Mouse (Mus musculus): ENCODE data around the gene Gm37240.
"Not testable (repeated sequence)": the region's sequence is repeated elsewhere in the genome, so short reads cannot be mapped to it uniquely, and the experiment has no call there.

The Gm37240 gene

DNA sequence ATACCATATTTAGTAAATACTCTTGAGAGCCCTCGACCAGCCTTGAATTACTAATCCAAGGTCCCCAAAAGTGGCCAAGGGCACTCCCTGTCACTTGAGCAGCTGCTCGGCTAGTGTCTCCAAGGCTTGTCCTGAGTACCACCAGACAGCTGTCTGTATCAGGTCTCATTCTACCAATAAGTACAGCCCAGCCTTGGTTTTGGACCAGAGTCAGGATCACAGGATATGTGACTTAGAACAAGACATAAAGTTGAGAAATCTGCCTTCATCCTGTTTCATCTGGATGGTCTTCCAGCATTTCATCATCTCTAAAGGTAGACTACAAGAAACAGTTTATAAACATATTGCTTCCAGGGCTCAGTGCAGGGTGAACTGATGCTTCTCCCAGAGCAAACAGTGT, 253.6 kb downstream of the Gm37240 start:
- no peak for DNase-seq (ENCODE audit: low spot score)

DNA sequence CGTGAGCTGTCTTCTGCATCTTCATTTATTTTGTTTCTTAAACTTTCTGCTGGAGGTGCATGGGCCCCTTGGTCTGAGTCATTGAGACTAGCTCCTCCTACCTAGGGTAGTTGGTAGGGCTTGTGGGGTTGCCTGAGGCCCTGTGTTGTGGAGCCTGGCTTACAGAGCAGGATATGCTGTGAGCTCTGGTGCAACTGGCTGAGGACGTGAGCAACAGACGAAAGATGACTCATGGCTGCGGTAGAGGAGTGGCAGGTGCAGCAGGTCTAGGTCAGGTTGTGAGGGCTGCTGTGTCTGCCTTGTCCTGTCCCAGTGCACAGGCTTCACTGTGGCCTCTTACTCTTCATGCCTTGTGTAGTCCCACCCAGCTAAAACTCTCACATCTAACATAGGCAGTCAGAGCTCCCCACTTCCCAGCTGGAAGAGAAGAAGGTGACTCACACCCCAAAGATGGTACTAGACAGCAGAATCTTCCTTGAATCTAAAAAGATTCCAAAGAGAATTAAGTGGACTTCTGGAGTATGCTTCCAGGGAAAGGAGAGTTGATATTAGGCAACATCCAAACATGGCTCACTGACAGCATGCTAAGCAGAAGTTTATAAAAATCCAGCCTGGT, 257.3 kb downstream of the Gm37240 start:
- no peak for DNase-seq (ENCODE audit: low spot score)

DNA sequence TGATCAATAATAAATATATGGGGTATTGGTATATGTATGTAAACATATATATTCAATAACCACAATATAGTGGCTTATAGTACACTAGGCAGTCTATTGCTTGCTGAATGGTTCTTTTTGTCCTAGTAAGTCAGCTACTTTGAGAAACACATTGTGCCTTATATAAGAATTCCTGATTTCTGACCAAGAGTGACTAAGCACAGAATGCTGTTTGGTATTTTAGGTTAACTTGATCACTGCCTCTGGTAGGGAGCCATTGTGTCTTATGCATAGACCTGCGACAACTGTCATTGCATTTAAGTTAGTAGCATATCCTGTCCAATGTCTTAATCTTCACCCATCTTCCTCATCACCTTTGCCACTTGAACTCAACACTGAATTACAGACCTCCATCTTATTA, 267.6 kb downstream of the Gm37240 start:
- DNase-seq (ENCODE audit: low spot score), result no peak

DNA sequence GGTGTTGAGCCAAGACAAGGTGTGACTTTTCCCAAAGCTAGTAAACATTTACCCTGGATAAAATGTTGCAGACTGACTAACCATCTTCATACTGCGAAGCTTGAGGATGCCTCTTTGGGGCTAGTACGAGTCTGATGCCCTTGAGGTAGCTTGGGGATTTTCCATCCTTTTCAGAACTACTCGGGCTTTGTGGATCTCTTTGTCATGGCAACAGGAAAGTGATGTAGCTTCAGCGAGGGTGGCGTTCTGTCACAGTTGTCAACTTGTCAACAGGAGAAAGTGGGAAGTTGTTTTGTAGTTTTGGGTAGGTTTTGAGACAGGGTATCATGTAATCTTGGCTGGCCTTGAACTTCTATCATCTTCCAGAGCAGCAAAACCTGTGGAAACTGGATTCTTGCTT, 268.0 kb downstream of the Gm37240 start:
- DNase-seq (ENCODE audit: low spot score), result no peak

DNA sequence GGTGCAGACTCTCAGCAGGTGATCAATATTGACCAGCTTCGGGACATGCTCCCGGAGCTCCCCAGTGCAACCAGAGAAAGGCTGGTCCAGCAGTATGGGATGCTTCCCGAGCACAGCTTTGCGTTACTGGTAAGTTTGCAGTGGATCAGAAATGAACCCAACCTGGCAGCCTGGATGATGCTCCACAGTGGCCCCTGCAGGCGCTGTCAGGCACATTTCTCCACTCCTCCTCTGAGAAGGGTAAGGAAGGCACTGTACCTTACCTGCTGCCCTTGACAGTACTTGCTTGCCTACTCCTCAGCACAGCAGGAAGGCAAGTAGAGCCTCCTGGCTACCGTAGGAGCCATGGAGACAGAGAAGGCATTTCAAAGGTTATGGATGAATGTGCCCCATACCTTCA, 268.4 kb downstream of the Gm37240 start:
- no peak for DNase-seq (ENCODE audit: low spot score)

DNA sequence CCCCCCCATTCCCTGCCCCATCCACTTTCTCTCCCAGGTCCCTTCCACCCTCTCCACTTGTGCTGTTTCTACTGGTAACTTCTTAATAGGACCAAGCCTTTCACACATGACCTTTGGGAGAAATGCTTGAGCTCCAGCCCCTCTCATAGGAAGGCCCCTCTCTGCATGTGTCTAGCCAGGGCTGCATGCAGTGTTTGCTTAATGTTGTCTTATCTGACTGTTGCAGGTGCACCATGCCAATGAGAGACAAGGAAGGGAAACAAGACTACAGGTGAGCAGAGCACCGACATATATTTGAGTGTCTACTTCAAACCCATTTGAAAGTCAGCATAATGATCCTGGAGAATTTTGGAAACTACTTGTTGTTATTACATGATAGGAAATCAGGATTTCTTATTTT, 270.9 kb downstream of the Gm37240 start:
- no peak for DNase-seq (ENCODE audit: low spot score)

DNA sequence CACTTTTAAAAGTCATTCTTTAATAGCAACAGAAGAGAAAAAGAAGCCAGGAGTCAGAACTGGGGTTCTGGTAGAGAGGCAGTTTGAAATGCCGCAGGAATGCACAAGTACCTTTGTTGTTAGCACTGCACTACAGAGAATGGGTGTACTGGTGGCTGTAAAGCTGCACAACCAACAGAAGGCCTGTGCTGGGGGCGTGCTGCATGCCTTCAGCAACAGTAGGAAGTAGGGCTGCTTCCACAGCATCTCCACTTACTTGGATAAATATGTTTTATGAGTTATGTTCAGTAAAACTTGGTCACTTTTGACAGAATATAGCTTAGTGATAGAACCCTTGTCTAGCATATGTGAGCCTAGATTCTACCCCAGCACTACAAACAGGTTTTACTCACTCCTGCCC, 279.6 kb downstream of the Gm37240 start:
- DNase-seq (ENCODE audit: low spot score), result no peak

DNA sequence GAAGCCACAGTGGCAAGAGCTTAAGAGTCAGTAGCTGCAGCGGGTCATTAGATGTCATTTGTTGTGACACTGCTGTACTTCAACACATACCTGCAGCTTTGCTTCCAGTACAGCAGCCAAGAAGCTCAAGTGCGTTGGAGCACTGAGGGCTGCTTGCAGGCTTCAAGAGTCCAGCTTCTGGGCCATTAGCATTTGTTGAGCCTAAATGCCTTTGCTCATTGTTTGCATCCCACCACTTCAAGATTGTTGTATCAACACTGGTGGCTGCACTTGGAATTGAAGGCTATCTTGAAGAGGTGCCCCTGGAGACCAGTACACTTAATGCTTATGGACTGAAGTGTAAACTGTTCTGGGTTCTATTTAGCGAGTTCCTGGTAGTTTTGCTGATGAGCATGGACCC, 280.4 kb downstream of the Gm37240 start:
- DNase-seq (ENCODE audit: low spot score), result no peak

DNA sequence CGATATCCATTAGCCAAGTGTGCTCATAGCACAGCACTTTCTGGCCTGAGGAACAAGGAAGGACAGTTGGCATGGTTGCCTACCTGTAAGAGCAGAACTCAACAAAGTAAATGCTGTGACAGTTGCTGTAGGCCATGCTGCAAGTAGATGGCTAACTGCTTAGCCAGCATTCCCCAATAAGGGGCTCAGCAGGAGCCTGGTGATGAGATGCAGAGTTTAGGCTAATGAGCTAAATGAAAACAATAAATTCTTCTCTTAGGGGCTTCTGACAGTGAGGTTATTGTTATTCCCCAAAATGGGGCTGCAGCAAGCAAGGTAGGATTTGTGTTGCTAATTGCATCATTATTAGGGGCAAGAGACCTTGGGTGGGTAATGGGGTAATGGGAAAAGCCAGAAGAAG, 283.5 kb downstream of the Gm37240 start:
- DNase-seq (ENCODE audit: low spot score), result no peak

DNA sequence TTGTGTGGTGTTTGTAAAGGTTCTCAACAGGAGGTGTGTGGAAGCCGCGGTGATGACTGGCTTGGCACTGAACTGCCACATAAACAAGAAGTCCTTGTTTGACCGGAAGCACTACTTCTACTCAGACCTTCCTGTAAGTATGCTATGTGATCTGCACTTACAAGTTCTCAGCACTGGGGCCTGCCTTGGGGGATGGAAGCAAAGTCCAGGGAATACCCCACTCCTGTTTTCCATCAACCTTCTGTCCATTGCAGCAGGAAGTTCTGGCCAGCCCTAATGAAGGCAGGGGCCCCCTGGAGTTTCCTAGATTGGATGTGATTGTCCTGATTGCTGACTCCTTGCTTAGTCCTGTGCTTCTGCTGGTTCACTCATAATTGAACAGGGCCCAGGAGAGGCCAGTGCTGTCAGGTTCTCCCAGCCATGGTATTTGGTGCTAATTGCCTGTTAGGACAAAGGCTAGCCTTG, 285.4 kb downstream of the Gm37240 start:
- no peak for DNase-seq (ENCODE audit: low spot score)

DNA sequence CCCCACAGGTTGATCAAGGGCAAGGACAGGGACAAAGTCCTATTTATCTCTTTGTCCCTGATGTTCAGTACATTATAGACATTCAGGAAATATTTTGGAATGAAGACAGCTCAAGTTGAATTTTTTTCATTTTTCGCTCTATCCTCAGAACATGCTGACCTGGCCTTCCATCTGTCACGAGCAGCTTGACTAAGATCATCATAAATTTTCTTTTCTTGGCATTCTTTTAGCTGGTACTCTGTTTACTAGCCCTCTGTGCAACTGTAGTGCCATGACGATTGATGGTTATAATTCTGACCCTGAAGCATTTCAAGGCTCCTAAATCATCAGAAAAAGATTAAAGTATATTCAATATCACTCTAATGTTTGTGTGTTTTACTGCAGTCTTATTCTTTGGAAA, 287.8 kb downstream of the Gm37240 start:
- DNase-seq (ENCODE audit: low spot score), result no peak

DNA sequence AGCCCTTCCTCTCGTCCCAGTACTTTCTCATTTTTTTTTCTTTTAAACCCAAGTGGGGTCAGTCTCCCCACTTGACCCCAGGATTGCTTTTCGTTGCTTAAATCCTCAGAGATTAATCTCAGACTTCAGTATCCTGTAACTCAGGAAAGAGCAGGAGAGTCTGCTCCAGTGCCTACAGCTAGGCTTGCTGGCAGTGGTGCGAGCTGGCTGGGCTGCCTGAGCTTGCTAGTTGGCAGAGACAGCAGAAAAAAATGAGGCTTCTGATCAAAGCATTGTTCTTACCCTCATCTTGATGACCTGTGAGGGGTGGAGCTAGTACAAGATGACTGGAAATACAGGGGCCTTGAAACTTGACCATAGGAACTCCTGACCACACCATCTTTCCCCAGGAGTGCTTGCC, 292.9 kb downstream of the Gm37240 start:
- DNase-seq (ENCODE audit: low spot score), result no peak

DNA sequence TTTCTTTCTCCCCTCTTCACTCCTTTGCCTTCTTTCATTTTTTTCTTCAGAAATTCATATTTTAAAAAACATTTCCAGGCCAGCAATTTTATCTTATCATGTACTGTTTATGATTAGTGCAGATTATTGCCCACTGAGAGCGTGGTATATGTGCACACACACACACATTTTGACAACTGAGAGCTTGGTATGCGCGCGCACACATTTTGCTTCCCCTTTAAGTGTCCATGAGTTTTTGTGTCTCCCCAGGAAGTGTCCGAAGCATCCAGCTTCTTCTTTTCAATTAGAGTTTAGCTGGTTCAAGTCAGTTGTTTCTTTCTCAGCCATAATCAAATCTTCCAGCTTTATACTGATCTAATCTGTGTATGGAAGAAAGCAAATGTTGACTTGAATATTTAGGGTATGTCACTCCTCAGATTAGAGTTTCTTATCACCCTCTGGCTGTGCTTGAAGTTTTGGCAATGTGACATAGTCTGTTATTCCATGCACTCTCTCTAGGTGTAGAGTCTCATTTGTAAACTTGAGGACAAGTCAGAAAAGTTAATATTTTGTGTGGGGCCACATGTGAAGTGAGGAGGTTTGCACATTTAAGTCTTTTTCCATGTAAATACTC, 294.6 kb downstream of the Gm37240 start:
- DNase-seq (ENCODE audit: low spot score), result no peak

DNA sequence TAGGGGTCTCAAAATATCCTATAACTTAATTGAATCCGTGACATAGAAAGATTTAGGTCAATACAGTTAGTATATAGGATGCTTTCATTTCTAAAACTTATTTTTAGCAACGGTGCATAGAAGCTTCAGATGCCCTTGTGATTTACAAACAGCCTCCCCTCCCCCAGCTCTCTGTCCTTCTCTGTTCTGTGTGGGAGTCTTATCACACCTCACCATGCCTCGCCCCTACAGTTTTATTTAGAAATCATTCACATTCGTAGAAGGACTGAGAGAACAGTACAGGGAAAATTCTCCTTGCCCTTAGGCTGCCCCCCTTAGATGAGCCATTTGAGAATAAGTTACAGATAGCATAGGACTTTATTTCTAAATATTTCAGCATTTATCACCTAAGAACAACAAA, 295.3 kb downstream of the Gm37240 start:
- no peak for DNase-seq (ENCODE audit: low spot score)

DNA sequence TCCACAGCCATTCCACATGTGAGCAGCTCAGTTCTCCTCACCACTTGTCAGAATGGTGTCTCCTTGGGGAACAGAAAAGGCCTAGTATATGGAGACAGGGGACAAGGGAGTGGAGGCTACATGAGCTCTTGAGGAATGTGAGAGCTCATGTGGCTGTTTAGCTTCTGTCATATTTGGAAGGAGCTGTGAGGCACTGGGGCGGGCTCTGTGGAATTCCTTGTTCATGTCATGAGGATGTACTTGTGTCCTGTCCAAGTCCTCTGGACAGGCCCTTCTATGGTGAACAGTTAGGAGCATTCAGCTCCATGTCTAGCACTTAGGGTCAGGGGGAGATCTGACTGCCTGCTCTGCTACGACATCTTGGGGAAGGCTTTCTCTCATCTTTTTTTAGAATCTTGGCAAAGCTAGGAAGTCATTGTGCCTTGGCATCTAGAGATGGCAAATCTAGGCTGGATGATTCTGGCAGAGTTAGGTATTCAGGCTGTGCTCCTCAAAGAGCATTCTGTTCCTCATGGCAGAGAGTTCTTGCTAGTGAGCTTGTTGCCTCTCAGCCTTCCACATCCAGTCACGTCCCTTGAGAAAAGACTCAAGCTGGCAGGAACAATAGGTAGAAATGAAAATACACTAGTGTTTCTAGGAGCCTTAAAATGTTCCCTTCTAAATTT, 297.1 kb downstream of the Gm37240 start:
- DNase-seq (ENCODE audit: low spot score), result no peak

DNA sequence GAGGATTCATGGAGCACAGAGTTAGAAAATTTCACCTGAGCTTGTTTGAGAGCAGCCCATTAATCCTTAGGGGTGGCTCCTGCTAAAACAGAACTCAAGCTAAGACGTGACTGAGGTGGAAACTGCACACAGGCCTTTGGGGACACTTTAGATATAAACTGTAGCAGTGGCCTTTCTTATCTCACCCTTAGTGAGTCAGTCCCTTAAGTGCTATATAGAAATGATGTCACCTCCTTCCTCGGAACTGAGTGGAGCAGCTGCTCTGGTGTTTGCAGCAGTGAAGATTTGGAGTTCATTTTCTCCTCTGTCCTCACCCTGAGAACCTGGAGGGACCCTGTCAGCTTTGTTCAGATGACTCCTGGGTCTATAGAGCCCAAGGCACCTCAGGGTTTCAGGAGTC, 298.6 kb downstream of the Gm37240 start:
- no peak for DNase-seq (ENCODE audit: low spot score)

DNA sequence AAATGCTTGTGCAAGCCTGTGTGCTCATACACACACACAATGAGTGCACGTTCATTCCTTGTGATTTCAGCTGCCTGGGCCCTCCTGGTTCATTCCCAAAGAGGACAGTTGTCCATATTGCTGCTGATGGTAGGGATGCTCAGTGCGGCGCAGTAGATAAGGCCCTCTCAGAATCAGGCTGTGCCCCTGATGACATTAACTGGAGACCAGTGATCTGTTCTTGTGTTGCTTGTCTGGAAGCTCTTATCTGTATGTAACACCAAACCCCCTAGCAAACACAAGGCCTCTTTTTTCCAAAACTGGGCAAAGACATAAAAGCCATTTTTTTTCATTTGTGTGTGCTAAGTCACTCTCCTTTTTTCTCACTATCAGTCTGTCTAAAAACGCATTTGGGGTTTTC, 302.4 kb downstream of the Gm37240 start:
- DNase-seq (ENCODE audit: low spot score), result no peak

DNA sequence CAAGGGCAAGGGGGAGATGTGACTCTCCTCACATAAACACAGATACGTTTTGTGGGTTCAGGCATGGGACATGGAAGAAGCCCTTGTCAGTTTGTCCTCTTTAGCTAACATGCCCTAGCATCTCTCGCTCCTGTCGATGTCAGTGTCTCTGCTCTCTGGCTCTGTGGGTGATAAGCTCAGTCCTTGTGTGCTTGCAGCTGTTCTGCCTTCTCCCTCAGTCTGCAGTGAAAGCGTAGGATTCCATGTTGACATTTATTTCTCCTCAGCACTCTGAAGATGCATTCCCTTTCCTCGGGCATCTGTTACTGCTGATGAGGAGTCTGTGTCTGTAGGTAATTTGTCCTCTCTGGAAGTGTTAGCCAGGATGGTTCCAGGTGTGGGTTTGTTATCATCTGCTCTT, 304.1 kb downstream of the Gm37240 start:
- no peak for DNase-seq (ENCODE audit: low spot score)

DNA sequence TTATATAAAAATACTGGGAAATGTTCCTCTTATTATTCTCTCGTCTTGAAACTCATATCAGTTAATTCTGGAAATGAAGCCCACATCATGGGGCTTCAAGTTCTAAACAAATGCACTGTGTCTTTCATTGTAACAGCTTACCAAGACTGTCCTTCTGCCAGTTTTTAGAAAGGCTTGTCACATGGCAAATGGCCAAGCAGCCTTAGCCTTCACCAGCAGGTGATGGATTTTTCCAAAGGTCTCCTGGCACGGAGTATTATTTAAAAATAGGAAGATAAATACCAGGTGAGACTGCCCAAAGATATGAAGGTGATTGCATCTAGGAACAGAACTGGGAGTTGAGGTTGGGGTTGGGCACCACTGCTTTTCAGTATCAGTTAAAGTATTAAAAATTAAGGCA, 304.6 kb downstream of the Gm37240 start:
- no peak for DNase-seq (ENCODE audit: low spot score)

DNA sequence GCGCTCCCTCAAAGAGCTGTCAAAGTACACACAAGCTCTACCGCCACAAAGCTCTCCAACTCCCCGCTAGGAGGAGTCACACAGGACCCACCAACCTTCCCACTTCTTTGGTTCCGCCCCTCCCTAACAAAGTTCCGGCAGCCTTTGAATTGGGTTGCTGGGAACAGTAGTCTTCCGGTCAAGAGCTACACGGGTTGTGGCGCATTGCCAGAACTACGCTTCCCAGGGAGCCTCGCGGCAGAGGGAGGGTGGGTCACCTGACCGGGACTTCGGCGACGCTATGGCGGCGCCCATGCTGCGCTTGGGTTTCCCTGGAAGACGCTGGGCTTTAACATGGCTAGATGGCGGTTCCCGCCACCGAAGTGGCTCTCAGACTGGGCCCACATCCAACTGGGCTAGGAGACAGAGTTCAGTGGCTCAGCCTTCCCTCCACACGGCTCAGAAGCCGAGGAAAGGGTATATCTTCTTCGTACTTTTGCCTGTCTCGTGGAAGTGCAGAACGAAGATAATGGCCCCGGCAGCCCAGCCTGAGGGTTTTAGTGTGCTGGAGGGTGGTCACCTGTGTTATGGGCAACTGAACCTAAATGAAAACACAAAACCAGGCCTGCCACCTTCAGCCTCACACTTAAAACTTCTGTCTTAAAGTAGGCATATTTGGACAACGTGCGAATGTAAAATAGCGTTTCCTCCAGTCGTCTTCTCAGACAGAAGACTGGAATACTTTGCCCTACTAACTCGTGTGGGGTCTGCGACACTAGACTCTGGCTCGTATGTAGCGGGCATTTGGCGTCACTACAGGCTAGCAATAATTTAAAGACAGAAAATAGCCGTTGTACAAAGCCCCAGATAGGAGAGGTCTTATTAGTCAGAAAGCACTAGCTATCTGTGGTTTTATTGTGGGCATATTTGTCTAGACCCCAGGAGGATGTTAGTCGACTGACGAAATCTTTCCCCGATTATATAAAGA, 313.2 kb downstream of the Gm37240 start, which contains the start of gene Gatb:
Gene Gatb, plus strand, starts transcription at position 256 of the 967 bp plus-strand sequence.
- peak; percentile 94 for DNase-seq (ENCODE audit: low spot score)

DNA sequence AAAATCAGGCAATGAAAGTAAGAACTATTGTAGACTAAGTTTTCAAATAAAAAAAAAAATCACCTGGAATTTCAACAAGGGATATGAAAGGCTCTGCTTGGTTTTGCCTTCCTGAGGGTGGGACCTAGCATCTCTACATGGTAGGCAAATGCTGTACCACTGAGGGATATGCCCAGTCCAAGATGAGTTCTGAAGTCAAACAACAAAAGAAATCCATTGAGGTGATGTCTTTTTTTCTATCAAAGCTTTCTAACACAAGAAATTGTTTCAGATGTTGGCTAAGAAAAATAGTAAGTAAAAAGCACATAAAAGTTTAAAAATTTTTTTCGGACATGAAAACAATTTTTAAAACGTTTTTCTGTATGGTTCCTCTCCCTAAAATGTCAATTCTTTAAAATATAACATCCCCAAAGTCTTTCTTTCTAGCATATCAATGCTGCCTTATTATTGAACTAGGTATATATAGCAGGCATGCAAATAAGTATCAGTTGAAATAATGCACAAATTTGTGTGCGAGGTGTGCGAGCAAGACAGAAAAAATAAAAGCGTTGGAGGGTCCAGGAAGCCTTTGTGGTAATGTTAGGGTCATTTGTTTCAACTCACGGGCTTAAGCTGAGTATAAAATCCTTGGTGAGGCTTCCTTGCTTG, 314.0 kb downstream of the Gm37240 start:
- no peak for DNase-seq (ENCODE audit: low spot score)

DNA sequence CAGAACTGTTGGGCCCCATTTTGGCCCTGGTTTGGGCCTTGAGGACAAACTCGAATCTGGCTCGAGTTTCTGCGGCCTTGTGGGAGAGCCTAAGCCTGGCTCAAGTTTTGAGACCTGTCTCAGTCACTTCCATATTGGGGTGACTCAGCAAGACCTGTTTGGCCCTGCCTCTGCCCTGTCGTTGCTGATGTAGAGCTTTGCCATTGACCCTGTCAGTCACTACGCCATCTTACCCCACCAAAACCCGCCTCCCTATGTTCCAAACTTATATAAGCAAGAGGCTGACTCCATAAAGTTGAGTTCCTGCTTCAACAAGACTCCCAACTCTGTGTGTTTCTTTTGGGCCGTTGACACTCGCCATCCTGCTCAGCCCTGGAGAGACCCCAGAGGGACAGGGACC, 314.8 kb downstream of the Gm37240 start:
- not testable (repeated sequence) for DNase-seq (ENCODE audit: low spot score)
